Mouse (Mus musculus): ENCODE data around the gene Rab31.

Gene Rab31

DNA sequence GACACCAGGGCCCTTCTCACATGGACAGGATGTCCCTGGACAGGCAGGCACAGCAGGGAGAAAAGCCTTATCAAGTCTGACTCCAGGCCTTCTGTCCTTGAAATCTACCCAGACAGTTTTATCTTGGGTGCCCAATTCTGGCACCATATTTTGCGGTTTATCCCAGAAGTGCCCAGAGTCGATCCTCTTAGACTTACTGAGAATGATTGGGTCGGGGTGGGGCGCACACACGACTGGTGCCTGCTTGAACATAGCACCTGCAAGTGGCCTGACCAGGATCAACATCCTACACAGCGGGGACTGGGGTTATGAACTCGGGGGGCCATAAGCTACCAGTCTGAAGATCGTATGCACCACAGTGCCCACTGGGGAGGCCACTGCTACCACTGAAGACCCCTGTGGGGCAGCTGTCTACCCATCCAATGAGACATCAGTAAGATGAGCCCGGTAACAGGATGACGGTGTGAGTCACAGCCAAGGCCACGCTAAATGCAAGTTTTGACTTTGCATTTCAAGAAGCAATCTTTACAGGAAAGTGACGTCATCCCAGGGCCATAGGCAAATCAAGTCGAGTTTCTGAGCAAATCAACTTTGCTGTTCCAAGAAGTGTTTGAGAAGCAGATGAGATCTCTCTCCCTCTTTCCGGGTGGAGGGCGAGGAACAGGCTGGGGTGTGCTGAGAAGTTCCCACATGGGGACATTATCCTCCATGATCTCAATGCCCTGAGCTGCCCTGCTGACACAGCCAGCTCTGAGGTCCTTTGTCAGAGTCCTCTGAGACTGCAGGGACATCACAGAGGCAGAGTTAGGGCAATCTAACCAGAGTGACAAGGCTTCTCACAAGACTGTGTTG, 32.5 kb downstream of the Rab31 start:
- no peak for DNase-seq (ENCODE audit: low read depth, low spot score)

DNA sequence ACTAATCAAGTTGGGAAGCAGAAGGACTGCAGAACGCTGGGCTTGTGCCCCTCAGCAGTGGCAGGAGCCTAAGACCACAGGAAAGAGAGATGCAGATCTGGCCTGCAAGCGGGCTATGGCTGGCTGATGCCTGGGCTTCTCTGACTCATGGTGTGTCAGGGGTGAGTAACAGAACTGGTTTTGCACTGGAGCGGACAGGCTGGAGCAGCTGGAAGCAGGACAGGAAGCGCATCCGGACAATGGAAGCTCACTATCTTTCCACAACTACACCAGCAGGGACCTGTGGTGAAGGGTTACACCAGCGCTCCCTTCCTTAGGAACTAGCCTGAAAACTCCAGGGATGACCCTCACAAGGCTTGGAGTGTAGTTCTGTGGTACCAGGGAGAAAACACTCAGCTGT, 34.9 kb downstream of the Rab31 start:
- no peak for DNase-seq (ENCODE audit: low read depth, low spot score)

DNA sequence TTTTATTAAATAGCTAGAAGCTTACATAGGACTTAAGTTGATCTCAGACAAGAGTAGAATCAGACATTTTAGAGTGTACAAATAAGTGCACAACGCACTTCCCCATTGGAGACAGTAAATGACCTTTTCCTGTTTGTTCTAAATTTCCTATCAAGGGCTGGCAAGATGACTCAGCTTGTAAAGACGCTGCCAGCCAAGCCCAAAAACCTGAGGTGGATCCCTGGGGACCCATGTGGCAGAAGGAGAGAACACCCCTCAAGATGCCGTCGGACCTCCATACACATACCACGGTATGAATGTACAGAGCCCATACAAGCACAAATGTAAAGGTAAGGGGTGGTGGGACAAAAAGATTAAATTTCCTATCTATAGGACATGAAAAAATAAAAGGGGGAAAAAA, 35.4 kb downstream of the Rab31 start:
- no peak for DNase-seq (ENCODE audit: low read depth, low spot score)

DNA sequence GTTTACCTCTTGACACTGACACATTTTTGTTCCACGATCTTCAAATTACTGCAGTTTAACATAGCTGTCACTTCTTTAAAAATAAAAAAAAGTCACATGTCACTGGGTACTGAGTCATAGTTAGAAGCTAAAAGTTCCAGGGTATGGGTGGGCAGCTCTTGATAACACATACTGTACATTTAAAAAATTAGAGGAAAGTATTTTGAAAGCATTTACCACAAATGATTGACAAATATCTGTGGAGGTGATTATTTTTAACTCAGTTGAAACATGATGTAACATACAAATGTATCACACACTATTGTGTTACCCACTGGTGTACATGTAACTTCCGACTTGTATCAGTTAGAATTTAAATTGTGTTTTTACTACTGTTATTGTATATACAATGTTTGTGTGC, 37.5 kb downstream of the Rab31 start:
- no peak for DNase-seq (ENCODE audit: low read depth, low spot score)

DNA sequence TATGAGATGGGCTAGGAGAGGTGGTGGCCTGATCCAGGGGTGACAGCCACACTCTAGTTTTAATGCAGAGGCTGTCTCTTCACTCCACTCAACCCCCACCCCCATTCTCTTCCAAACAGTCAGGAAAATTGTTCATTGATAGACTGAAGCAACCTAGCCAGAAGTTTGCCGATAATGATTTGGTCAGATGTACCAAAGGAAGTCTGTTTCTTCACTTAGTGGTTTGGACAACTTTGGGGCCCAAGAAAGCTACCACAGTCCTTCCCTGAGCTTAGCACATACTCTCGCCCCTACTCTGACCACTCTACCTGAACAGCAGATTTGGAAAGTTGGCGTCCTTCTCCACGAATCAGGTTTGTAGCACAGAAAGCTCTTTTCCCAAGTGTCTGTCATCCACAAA, 39.9 kb downstream of the Rab31 start:
- no peak for DNase-seq (ENCODE audit: low read depth, low spot score)

DNA sequence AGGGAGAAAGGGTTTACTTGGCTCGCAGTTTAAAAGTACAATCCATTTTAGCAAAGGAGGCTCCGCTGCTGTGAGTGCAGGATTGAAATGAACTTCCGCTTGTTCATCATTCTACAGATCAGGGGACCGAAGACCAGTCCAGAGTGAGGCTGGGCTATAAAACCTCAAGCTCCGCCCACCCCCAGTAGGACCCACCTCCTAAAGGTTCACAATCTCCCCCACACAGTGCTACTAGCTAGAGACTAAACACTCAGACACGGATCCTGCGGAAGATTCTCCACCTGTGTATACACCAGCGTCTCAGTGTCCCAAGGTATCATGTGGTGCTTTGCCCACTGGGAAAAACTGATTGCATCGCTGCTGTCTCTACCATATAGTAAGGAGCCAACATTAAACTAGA, 40.8 kb downstream of the Rab31 start:
- no peak for DNase-seq (ENCODE audit: low read depth, low spot score)

DNA sequence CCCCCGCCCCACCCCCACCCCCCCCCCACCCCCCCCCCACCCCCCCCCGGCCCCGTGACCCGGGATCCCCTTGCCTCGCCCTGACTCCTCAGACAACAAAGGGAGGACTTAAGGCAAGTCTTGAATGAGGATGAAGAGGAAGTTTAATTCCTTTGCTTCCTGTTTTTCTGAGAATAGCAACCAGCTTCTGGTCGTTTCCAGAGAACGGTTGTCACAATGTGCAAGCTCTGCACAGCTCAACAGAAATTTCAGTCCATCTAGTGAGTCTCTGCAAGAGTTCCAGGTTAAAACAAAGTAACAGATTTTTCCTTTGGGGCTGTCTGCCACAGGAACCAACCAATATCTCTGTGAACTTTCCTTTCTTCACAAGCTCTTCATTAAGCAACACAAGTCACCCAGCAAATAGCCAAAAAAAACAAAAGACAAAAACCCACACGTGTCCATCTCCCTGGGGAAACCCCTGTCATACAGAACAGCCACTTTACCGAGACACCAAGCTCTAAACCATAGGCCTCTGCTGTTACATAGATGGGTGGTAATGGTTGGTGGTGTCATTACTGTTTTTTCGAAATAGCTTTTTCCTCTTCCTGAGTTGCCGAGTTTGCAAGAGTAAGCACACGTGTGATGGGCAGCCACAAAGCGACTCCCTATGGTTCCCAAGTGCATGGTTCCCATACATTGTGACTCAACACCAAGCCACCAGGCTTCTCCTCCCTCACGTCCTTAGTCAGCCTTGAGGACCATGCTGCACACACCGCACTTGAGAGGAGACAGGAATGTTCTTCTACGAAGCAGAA, 42.4 kb downstream of the Rab31 start:
- no peak for DNase-seq (ENCODE audit: low read depth, low spot score)

DNA sequence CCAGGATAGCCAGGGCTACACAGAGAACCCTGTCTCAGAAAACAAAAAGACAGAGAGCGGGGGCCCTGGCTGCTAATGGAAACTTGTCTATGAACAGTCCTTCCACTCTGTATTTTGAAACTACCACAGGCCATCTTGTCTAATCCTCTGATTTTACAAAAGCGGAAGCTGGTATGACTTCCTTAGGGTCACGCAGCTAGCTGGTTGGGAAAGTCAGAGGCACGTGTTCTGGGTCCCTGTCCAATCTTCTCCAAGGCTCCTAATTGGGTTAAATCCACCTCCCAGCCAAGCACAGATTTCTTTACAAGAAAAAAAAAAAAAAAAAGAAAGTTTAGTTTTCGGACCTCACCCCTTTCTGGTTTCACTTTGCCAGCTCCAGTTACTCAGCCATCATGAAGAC, 45.8 kb downstream of the Rab31 start:
- no peak for DNase-seq (ENCODE audit: low read depth, low spot score)

DNA sequence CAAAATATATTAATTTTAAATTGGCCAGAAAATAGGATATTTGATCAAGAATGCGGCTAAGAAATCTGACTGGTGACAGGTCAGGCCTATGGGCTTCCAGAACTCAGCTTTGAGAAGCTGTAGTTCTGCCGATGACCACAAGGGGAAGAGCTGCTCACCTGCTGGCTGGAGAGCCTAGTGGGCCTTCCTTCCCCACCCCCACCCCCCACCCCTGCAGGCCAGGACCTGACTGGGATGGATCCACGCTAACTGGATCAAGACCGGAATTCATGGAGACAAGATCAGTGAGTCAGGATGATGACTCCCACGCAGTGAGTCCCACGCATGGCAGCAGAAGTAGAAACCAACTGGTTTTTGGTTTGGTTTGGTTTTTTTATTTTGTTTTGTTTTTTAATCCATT, 46.3 kb downstream of the Rab31 start:
- DNase-seq (ENCODE audit: low read depth, low spot score): no peak

DNA sequence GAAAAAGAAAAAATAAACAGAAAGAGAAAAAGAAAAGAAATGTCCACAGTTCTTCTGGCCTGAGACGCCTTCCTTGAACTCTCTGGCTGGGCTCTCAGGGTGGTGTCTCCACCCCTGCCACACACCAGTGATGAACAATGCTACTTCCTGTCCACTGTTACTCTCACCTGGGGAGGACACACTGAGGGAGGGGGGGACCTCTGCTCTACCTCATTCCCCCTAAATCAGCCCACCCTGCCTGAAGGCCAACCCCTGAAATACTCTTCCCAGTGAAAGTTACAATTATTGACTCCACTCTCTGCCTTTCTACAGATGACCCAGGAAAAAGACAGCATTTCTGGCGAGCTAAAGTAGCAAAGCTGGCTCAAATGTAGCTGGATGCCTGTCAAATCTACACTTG, 46.7 kb downstream of the Rab31 start:
- DNase-seq (ENCODE audit: low read depth, low spot score): no peak

DNA sequence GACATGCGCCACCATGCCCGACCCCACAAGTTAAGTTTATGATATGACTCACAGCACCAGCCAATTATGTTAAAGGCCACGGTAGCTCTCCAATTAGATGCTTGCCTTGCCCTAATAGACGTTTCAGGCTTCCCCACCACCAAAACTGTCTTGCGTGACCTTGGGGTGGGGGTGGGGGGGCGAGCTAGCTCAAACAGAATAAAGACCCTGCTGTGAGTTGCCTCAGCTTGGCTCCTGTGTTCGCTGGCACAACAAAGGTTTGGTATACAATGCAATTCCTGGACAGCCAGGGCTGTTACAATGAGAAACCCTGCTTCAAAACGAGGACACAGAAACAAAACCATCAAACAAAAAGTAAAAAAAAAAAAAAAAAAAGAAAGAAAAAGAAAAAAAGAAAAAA, 47.2 kb downstream of the Rab31 start:
- DNase-seq (ENCODE audit: low read depth, low spot score): no peak

DNA sequence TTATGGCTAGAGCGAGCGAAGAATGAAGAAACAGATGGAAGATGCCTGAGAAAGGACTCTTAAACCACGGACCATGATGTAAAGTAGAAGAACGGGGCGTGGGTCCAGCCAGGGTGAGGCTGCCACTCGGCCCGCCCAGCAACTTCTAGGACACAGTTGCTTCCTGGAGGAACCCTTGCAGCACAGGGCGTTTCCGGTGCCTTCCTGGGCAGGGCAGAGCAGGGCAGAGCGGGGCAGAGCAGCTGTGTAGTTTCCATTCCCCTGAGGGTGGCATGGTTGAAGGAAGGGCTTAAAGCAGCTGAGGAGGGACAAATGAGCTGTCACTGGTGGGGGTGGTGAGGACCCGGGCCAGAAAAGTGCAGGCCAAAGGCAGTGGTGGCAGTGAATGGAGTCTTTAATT, 48.3 kb downstream of the Rab31 start:
- no peak for DNase-seq (ENCODE audit: low read depth, low spot score)

DNA sequence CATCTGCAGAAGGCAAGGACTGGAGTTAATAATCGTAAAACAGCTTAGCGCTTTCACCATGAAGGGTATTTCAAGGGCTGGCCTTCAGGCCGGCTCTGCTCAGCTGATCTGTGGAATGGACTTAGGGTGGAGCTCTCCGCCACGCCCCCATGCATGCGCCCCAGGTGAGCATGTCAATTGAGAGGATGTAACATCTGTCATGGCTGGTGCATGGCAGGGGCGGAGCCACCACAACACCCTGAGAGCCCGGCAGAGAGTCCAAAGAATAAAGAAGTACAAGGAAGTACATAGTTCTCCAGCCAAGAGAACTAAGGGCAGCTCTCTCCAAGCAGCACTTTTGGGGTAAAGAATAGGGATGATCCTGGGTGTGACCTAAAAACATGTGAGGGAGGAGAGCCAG, 48.9 kb downstream of the Rab31 start:
- DNase-seq (ENCODE audit: low read depth, low spot score): no peak

DNA sequence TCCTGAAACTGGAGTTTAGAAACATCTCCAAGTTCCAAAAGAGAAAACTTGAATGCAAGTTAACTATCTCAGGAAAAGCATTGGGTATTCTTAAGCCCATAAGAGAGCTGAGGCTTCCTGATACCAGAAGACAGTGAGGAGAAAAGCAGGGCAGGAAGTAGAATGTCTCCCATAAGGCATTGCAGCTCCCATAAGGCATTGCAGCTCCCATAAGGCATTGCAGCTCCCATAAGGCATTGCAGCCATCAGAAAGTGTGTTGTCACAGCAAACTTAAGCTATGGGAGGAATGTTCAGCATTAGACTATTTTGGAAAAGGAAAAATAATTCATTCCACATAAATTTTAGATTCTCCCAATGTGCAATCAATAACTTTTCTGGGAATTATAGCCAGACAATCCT, 51.2 kb downstream of the Rab31 start:
- DNase-seq (ENCODE audit: low read depth, low spot score): no peak

DNA sequence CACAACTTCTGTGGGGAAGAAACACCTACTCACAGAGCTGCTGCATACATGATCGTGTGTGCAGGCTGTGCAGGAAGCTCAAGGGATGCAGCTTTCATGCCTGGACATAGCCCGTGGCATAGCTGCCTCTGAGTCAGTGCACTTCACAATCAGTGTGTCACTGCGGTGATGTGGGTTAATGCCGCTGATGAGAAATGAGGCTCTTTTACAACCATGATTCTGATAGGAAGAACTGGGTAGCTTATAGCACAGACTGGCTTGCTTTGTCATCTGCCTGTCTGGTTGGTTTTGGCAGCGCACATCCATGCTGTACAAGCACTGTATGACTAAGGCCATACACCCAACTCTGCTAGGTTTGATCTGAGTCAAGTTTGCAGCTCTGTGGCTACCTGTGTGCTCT, 52.7 kb downstream of the Rab31 start:
- no peak for DNase-seq (ENCODE audit: low read depth, low spot score)

DNA sequence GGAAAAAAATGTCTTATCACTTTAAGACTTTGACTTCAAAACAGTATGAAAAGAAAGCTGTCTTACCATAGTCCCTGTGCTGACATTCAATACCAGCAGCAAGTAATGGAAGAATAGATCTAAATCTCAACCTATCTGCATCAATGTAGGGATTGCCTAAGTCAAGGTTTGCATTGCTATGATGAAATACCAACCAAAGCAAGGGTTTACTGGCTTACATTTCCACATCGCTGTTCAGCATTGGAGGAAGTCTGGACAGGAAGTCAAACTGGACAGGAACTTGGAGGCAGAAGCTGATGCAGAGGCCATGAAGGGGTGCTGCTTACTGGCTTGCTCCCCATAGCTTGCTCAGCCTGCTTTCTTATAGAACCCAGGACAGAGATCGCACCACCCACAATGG, 54.0 kb downstream of the Rab31 start:
- DNase-seq (ENCODE audit: low read depth, low spot score): no peak

DNA sequence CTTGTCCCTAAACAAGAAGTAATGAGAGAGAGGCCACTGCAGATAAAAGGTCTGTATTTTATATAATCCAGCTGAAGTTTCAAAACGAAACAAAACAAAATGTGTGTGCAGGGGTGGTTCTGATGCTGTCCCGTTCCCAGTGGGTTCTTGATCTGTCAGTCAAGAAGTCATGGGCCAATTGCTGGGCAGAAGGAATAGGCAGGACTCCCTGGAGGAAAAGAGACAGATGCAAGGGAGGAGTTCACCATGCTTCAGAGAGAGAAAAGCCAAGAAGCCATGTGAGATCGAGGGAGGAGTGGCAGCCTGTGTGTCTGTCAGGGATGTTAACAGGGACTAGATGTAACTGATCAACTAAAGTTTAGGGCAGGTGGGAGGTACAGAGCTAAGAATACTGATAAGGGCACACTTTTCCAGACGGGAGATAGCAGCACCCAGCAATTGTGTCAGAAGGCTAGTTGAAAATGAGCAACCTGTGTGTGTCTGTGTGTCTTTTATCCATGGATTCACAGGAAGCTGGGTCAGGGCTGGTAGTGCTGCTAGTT, 54.8 kb downstream of the Rab31 start:
- no peak for DNase-seq (ENCODE audit: low read depth, low spot score)

DNA sequence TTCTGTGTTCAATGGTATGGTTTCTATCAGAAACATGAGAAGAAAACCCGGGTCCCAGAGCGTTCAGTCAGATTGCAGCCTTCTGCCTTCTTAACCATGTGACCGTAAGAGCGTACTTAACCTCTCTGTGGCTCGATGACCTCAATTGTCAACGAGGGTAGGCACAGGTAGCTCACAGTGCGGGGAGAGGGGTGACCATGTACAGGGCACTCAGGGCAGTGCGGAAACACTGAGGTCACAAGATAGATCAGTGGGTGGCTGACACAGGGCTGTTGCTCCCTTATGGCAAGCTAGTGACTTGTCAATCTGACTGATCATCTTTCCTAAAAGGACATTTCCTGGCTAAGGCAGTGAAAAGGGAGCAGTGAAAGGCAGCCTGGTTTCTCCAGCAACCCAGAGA, 58.5 kb downstream of the Rab31 start:
- DNase-seq (ENCODE audit: low read depth, low spot score): no peak

DNA sequence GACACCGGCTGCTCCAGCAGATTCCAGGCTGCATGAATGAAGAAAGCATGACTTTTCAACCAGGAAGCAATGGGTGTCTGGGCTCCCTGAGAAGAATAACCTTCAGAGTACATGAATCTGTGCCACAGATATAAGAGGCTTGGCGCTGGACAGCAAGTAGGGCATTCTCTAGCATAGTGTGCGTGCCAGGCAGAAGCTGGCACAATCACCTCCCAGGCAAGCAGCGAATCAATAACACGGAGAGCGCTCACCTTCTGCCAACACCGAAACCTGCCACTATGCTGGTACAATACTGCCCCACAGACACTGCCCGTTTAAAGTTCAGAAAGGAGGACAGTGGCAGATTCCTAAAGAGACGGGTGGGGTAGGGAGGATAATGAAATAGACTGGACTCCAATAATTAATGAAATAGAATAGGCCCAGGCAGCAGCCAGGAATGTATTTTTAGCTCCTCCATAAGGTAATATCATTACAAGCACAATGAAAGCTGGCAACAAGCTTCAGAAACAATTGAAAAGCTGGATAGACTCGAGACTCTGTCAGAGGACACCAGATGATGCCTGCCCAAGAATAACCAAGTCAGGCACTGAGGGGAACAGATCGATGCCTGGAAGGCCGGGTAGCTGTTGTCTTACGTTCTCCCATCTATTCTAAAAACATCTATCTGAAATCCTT, 59.6 kb downstream of the Rab31 start:
- DNase-seq (ENCODE audit: low read depth, low spot score): no peak

DNA sequence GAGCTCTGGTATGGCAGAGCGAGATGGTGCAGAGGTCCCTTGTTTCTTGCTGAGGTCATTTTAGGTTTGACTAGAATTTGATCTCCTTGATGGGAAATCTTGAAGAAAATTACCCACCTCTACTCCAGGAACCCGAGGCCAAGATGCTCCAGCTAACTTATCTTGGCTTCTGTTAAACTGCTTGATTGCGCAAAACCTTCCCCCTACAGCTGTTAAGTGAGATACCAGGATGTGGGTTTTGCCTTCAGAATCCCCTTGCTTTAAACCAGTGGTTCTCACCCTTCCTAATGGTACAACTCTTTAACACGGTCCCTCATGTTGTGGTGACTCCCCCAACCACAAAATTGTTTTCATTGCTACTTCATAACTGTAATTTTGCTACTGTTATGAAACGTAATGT, 60.8 kb downstream of the Rab31 start:
- no peak for DNase-seq (ENCODE audit: low read depth, low spot score)

DNA sequence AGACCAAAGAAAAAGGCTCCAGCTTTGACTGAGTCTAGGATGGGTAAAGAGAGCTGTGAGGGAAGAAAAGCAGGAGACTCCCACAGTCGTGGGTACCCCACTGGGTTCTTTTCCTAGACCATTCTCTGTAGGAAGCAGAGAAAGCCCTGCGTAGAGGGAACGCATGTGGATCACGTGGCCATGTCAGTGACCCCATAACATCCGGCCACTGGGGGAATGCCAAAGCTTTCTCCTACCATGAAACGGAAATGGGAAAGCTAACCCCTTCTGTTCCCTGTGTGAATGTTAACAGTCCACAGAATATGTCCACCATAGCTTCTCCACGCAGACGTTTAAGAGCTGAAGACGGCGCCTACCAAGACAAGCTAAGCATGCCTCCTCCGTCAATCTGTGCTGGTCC, 62.0 kb downstream of the Rab31 start:
- no peak for DNase-seq (ENCODE audit: low read depth, low spot score)

DNA sequence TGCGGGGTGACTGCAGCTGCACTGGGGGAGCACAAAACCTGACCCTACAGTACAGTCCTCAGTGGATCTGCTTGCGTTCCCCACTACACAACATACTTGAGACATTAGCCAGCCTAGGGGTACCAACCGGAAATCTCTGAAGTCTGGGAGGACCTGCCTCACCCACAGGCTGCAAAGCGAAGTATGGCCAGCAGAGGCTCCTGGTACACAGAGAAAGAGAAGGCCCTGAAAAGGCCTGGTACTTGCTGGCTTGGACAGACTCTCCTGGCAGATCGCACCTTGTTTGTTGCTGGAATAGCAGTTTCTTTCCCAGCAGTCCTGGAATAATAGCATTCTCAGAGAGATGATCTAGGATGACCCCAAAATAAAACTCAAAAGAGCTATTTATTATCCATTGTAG, 66.3 kb downstream of the Rab31 start:
- no peak for DNase-seq (ENCODE audit: low read depth, low spot score)
